Mouse (Mus musculus) hindbrain, embryonic 15.5 days (tissue): ENCODE measurements around the gene Elmod2. TPM values are rescaled to one million over a fixed set of nuclear protein-coding genes. Genes with fewer than 3 reads are reported as not detected.

Experiments
- ATAC-seq: fragments of 200-750 bp; cut with Nextera tagmentation; 2 replicates; pipeline ENCODE4 v1.8.0; 2017; ENCODE audit warnings: low read depth, moderate number of reproducible peaks, moderate TSS enrichment; ENCODE audit not compliant: low FRiP score
- H3K27ac ChIP-seq: fragments of 300-500 bp; sonication (generic); replicated peaks from 2 replicates; pipeline ENCODE4 v1.5.1; 2015; ENCODE audit warnings: mild to moderate bottlenecking, inconsistent platforms
- H3K27me3 ChIP-seq: fragments of 300-500 bp; sonication (generic); 2 replicates; pipeline ENCODE4 v1.6.1; 2015; ENCODE audit warnings: control low read depth, inconsistent platforms
- H3K36me3 ChIP-seq: fragments of 300-500 bp; sonication (generic); 2 replicates; pipeline ENCODE4 v1.6.1; 2015; ENCODE audit warnings: control low read depth, inconsistent platforms
- H3K4me1 ChIP-seq: fragments of 300-500 bp; sonication (generic); replicated peaks from 2 replicates; pipeline ENCODE4 v1.6.1; 2015; ENCODE audit warnings: control low read depth, inconsistent platforms
- H3K4me2 ChIP-seq: fragments of 300-500 bp; sonication (generic); 2 replicates; pipeline ENCODE4 v1.6.1; 2015; ENCODE audit warnings: moderate library complexity, mild to moderate bottlenecking, inconsistent platforms
- H3K4me3 ChIP-seq: fragments of 300-500 bp; sonication (generic); 2 replicates; pipeline ENCODE4 v1.5.1; 2015; ENCODE audit warnings: mild to moderate bottlenecking, inconsistent platforms
- H3K9ac ChIP-seq: fragments of 300-500 bp; sonication (generic); 2 replicates; pipeline ENCODE4 v1.6.1; 2015; ENCODE audit warnings: inconsistent platforms
- H3K9me3 ChIP-seq: fragments of 300-500 bp; sonication (generic); 2 replicates; pipeline ENCODE4 v1.6.1; 2016; ENCODE audit warnings: control low read depth, inconsistent platforms
- WGBS: fragments of 180-500 bp; shearing (Covaris S2); methylation state at CpG from one replicate; pipeline ENCODE4 v1.1.7; 2015; 5-methylcytosine and 5-hydroxymethylcytosine counted together
- polyA plus RNA-seq: library from polyadenylated mRNA; unstranded; fragments of >200 nt; fragmentation: Nextera tagmentation; extraction: Ambion mirVana; gene quantifications from 2 replicates; pipeline ENCODE4 v1.2.1, GENCODE M21; 2015

The Elmod2 gene
- polyA plus RNA-seq, 1 experiment from 2014 or later: 21.6 TPM

GRCm38 (mm10) chr8:83272464-83272863 lies 59.8 kb downstream of the Elmod2 start:
- Histone ChIP-seq H3K4me2 (no peak overlapping the region), H3K27ac (no peak overlapping the region), H3K9me3 (no peaks in the 10 kb centered on the region), H3K36me3 (peaks cover 25% of the 10 kb centered on the region), H3K4me1 (no peaks in the 10 kb centered on the region), H3K27me3 (no peaks in the 10 kb centered on the region), H3K4me3 (no peak overlapping the region), H3K9ac (no peak overlapping the region)
- 87% methylated on average over 10 of the region's 10 CpGs for WGBS
- no peak for ATAC-seq

GRCm38 (mm10) chr8:83271172-83271571 lies 61.1 kb downstream of the Elmod2 start:
- no peak overlapping the region for H3K4me2 ChIP-seq
- WGBS: 96% methylated on average over 14 of the region's 14 CpGs
- peaks cover 38% of the 10 kb centered on the region for H3K36me3 ChIP-seq
- H3K27me3 ChIP-seq: no peaks in the 10 kb centered on the region
- H3K4me1 ChIP-seq: no peaks in the 10 kb centered on the region
- no peak overlapping the region for H3K9ac ChIP-seq
- no peak for ATAC-seq
- no peak overlapping the region for H3K27ac ChIP-seq
- no peaks in the 10 kb centered on the region for H3K9me3 ChIP-seq
- no peak overlapping the region for H3K4me3 ChIP-seq

Other genes with a start within 250 kb of the Elmod2 start
- gene Tbc1d9, start 167.1 kb downstream of the Elmod2 start, polyA plus RNA-seq: 15.7 and 17.0 TPM in 2 replicates
- gene Gm10645, start 166.3 kb downstream of the Elmod2 start, polyA plus RNA-seq: 8.1 and 8.9 TPM in 2 replicates
- 0.09 TPM in 1 of 2 replicates, not detected in the other for gene Ucp1, start 42.1 kb downstream of the Elmod2 start, polyA plus RNA-seq
- gene Mgat4d, start 16.0 kb upstream of the Elmod2 start, polyA plus RNA-seq: not detected in 2 replicates
- gene Clgn, start 57.4 kb upstream of the Elmod2 start, polyA plus RNA-seq: 14.1 and 14.3 TPM in 2 replicates
- 268 and 277 TPM in 2 replicates for gene Scoc, start 125.9 kb upstream of the Elmod2 start, polyA plus RNA-seq
- 0.04 TPM in 1 of 2 replicates, not detected in the other for gene Olfr370, start 203.3 kb upstream of the Elmod2 start, polyA plus RNA-seq
- 333 and 340 TPM in 2 replicates for gene Ndufb7, start 234.2 kb upstream of the Elmod2 start, polyA plus RNA-seq